Mouse (Mus musculus) G1E-ER4 (cell line): ENCODE data around the gene Ablim1. TPM values are rescaled to one million over a fixed set of nuclear protein-coding genes. Genes with fewer than 3 reads are reported as not detected.

Source experiments
- GATA1 ChIP-seq: IDR thresholded peaks from one replicate; pipeline ENCODE4 v1.8.0; 2012; ENCODE audit warnings: low read length, inconsistent platforms
- polyA plus RNA-seq: library from polyadenylated mRNA; stranded (reverse); fragments of >175 nt; gene quantifications from 2 replicates; pipeline ENCODE4 v1.2.3, GENCODE M21; 2012

Ablim1 gene
- polyA plus RNA-seq, 1 experiment: 0.05 TPM

- TF ChIP-seq GATA1: no peak
Observed at GRCm38 (mm10) chr19:57057568-57057967, 257.2 kb downstream of the Ablim1 start.

GRCm38 (mm10) chr19:57055215-57056120 is 259.3 kb downstream of the Ablim1 start:
- no peak for TF ChIP-seq GATA1

DNA sequence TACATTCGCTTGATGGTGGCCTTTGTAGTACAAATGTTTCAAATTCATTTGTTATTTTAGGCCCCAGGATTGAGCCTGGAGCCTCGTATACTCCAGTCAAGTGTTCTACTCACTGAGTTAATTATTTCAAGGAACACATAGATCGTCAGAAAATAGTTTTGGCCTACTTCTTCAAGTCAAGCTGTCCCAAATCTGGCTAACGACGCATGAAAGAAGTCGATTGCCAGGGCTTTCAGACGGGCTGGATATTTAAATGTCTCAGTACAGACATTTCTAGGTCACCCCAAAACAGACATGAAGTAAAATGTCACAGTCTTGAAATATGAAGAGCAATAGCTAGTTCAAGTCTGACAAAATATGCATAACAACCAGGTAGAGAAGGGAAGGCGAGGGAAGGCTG is 261.8 kb downstream of the Ablim1 start:
- no peak for TF ChIP-seq GATA1

DNA sequence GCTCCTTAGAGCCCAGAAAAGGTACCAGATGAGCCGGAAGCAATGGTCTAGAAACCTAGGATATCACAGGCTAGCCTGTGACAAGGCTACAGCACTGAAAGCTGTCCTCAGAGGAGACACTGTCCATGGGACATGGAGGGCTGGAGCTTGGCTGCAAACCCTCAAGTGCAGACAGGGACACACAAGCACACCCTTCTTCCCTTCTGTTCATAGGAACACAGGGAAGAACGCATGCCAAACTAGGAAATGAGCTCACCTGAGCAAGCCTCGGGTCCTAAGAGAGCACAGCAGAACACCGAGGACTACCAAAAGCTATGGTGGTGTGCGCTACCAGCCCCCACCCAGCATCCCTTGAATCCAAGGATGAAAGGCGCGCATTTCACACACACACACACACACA is 262.7 kb downstream of the Ablim1 start:
- TF ChIP-seq GATA1: no peak

DNA sequence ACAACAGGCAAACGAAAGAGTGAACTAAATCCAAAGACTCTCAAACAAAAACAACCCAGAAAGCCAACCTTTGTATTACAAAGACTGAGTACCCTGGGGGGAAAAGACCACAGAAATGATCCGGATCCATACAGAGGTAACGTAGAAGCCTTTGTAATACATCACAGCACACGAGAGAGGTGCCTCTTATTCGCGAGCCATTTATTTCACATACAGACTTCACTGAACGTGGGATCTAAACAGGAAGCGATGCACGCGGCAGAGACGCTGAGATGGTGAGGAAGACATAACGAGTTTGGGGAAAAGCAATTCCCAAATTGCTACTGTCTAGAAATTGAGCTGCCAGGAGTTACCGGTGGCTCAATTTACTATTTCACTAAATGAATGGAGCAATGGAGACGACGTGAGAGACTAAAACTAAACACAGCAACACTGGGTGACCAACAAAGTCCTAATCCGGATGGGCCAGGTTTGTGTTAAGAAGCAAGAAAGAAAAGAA is 265.1 kb downstream of the Ablim1 start:
- no peak for TF ChIP-seq GATA1

DNA sequence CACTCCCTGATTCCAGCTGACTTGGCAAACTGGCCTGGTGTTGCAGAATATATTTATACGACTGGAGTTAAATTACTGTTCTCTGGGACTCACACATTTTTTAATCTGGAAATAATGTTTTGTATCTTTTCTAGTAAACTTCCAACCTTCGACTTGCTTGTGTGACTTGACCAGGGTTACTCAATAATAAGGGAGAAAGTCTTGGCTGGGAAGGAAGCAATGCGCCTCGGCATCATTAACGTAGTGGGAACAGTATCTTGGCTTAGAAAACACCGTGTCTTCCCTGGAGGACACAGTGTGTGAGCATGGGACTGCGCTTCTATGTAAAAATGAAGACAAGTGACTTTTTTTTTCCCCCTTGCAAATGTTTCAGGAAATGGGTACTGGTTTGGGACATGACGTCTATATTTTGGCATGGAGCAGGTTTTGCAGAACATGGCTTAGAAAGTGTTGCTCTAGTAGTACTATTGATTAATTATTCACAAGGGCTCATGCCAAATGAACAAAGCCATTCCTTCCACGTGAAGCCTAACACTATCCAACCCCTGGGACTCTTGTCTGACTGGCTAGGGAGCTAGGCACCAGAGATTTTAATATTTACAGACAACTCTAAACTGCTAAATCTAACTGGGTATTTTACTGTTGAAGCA is 266.9 kb downstream of the Ablim1 start:
- no peak for TF ChIP-seq GATA1

DNA sequence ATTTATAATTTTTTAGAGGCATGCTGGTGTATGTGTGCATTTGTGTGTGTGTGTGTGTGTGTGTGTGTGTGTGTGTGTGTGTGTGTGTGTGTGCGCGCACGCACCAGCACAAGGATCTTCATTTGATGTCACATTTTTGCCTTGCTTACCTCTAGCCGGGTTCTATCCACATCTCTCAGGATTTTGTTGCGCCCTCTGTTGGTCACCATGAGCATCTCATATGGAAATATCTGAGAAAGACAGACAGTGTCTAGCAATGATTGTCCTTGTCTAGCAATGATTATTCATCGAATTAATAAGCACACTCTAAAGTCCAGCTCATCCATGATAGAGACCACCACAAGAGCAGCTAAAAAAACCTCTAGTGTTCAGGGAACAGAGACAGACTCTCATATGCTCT is 275.5 kb downstream of the Ablim1 start:
- no peak for TF ChIP-seq GATA1

DNA sequence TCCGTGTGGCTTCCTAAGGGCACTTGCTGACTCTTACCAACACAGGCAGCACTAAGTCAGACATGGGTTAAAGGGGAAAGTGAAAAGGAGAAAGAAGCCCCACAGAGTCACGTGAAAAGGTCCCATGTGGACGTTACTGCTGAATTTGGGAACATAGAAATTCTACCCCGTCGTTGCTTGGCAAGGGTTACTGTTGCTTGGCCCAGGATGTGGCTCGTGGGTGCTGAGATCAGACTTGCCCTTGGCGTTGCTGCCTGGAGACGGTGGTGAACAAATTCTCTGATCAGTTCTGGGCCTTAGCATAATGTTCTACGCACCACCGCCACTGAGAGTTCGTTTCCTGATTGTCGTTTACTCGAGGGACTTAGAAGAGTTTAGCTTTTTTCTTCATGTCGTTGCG is 277.9 kb downstream of the Ablim1 start:
- no peak for TF ChIP-seq GATA1

- TF ChIP-seq GATA1: no peak
Observed at GRCm38 (mm10) chr19:57031582-57031981, 283.1 kb downstream of the Ablim1 start.

- no peak for TF ChIP-seq GATA1
Observed at GRCm38 (mm10) chr19:57029461-57029860, 285.3 kb downstream of the Ablim1 start.

- TF ChIP-seq GATA1: no peak
Observed at GRCm38 (mm10) chr19:57028327-57029179, 286.2 kb downstream of the Ablim1 start.

DNA sequence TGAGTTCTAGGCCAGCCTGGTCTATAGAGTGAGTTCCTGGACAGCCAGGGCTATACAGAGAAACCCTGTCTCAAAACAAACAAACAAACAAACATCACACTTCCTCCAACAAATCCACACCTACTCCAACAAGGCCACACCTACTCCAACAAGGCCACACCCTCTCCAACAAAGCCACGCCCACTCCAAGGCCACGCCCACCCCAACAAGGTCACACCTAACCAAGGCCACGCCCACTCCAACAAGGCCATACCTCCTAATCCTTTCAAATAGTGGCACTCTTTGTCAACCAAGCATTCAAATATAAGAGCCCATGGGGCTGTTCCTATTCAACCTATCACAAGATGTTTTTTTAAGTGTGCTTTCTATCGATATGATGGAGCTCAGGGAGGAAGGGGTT is 288.2 kb downstream of the Ablim1 start:
- no peak for TF ChIP-seq GATA1

DNA sequence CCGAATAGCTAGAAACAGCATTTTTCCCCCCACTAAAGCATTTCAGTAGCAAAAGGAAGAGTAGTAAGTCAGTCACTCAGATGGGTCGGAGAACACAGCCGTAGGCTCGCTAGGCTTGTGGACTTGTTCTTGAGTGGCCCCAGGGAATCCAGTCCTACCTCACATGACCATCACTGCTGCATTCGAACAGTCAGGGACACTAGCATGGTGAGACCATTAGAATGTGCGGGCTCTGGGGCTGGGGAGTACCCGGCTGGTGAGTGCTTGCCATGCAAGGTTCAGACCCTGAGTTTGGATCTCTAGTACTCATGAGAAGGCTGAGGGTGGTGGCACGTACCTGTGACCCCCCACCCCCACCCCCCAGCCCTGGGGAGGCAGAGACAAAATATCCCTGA is 296.9 kb downstream of the Ablim1 start:
- TF ChIP-seq GATA1: no peak

DNA sequence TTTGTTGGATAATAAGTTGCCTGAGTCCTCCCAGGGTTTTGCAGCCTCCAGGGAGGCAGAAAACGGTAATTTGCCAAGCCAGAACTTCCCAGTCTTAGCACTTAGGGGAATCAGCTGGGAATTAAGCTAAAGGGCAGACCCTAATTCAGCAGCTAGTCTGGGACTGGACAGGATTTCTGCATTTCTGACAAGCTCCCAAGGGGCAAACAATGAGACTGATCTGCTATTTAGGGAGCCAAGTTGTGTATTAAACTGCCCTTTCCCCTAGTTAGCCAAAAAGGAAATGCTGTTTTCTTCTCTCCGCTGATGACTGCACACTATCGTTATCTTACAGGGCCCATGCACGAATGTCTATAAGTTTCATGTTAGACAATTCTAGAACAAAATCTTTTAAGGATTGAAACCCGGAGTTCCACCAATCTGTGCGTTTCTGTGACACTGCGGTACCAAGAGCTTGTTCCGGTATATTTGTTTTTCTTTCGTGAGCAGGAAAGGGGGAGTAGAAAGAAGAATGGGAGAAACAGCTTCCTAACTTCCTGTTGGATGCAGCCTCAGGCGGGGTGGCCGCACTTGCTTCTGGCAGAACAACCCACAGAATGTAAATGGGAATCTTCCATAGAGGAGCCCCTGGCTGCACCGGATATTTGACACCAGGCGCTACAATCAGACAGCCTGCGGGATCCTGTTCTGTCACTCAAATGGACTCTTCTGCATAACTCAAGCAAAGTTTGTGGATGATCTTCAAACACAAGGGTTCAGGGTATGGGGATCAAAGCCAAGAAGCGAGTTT is 297.5 kb downstream of the Ablim1 start:
- TF ChIP-seq GATA1: no peak

GRCm38 (mm10) chr19:57014808-57015207 is 299.9 kb downstream of the Ablim1 start:
- TF ChIP-seq GATA1: no peak
